Mouse (Mus musculus): Measurements from ENCODE around the gene Mettl9.
A peak's percentile ranks its signal among the peaks of the same experiment; 100 is the strongest.

Gene Mettl9

DNA sequence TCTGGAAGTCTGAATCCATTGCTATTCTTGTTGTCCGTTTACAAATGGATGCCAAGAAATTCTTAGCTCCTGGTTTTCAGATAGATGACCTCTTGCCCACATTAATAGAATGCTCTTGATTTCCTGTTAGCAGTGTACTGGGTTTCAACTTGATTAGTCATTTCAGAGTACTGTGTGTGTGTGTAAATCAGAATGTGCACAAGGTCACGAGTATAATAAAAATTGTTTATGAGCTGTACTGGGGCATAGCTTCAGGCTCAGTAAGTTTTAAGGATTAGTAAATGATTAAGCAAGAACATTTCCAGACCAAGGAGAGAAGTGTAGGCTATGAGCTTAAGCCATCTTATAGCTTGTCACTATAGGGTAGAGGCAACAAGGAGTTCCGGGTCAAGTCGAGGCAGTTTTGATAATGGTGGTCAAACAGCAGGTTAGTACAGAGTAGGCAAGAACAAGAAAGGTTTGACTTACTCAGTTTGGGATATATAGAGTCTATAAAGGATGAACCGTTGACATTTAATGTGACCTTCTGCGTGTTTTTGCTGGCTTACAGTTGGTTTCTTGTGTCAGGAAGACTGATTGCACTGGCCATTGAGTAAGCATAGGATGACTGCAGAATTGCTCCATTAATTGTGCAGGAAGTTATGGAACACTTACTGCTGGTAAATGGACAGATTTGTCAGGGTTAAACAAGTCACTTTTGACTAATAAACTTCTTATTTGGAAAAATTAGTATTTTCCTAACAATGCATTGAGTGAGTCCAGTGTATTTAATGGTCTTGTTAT is 11.6 kb downstream of the Mettl9 start:
- no peak for DNase-seq

DNA sequence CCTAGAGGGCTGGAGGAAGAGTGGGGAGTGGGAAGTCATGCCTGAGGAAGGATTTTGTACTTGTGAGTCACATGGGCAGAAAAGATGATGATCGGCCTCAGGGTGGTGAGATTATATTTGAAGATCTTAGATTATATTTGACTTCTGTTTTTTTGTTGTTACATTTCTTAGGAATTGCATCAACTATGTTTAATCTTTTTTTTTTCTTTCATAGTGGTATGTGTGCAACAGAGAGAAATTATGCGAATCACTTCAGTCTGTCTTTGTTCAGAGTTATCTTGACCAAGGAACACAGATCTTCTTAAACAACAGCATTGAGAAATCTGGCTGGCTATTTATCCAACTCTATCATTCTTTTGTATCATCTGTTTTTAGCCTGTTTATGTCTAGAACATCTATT is 13.4 kb downstream of the Mettl9 start:
- DNase-seq = no peak

DNA sequence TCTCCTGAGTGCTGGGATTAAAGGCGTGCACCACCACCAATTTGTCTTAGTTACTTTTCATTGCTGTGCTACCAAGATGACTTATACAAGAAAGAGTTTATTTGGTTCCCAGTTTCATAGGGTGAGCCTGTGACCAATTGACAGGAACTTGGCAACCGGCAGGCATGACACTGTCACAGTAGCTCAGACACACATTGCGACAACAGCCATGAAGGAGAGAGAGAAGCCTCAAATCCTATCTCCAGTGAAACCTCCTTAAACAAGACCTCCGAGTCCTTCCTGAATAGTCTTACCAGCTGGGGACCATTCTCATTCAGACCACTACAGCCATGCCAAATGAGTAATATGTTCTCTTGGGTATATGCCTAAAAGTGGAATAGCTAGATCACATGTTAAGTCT is 18.8 kb downstream of the Mettl9 start:
- no peak for DNase-seq

DNA sequence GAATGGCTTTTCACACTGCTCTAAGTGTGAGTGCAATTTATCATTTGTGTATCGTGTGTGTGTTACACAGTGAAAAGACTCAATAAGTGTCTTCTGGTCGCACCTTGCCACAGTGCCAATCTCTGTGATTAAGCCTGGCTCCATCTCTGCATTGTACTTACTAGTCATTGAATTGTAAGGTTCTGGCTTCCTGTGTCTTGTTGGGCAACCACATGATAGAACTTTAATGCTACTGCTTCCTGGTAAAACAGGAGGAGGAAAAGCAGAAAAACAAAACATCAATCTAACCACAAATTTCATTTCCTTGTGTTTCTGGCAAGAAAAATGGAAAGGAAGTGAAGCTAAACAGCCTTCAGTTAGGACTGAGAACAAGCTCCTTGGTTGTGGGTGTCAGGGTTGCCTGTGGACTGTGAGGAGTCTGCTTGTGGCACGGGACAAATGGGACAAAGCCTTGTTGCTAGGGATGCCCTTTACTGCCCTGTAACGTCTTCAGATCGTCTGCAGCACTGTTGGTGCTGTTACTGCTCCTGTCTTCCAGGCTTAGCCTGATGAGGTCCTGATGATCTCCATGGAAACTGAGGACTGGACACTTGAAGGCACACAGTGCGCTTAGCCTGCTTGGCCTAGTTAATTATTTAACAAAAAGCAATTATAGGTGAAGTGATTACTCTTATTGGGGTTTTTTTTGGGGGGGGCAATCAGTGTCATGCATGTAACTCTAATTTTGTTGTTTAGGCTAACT is 25.4 kb downstream of the Mettl9 start:
- DNase-seq = no peak

DNA sequence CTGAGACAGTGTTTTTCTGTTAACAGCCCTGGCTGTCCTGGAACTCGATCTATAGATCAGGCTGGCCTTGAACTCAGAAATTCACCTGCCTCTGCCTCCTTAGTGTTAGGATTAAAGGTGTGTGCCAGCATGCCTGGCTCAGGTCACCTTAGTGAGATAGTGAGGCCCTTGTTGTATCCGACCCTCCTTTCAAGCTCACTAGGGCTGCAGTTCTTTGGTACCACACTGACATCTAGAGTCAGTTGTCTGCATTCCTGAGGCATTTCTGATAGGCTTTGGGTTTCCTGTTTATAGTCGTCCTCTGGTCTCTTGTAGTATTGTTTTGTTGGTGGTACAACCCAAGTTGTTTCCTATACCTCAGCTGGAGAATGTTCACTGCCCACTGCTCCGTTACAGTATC is 30.1 kb downstream of the Mettl9 start:
- DNase-seq = peak; percentile 31 to 43

DNA sequence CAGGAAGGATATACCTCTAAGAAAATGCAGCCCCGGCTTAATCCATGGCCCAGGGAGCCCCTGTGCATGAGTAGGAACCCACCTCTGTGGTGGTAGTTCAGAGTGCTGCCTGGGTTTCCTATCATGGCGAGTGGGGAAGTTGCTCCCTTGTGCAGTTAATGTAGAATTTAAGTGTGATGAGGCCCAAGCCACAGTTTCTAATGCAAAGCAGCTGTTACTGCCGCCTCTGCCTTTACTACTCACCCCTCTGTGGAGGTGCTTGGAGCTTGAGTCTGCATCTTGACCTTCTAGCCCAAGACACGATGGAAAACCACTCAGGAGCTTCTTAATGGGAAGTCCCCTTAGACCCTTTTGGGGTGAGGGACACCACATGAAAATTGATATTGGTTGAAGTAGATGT is 37.0 kb downstream of the Mettl9 start:
- no peak for DNase-seq

DNA sequence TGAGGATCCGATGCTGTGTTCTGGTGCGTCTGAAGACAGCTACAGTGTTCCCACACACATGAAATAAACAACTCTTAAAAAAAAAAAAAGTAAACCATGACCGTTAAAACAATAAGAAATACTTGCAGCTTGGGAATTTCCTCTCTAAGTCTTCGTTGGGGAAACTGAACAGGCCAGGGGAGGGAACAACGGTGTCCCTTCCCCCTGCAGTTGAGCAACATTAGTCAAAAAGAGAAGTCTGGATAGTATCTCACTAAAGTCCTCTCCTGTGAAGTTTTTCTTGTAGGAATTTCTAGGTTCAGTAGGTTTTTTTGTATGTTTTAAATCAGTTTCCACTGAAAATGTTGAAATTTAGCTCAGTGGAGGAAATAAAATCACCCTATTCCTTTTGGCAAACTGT is 38.3 kb downstream of the Mettl9 start:
- no peak for DNase-seq

DNA sequence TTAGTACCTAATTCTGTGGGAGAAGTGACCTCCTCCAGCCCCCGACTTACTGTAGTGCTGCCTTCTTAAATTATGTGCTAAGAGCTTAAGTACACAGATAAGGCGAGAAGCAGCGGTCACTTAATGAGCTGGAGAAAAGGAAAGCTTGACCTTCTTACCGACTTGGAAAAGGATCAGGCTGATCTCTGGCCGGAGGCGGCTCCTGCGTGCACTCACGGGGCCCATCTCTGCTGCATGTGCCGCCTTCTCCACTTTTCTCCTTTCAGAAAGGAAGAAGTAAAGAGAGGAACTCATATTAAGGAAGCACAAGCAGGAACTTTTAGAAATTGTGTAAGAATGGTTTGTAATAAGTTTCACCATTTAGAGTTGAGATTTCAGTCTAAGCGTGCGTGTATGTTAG is 40.0 kb downstream of the Mettl9 start, which contains the start of gene Igsf6:
Gene Igsf6, minus strand, starts transcription at position 292 of the 400 bp plus-strand sequence.
- no peak for DNase-seq

DNA sequence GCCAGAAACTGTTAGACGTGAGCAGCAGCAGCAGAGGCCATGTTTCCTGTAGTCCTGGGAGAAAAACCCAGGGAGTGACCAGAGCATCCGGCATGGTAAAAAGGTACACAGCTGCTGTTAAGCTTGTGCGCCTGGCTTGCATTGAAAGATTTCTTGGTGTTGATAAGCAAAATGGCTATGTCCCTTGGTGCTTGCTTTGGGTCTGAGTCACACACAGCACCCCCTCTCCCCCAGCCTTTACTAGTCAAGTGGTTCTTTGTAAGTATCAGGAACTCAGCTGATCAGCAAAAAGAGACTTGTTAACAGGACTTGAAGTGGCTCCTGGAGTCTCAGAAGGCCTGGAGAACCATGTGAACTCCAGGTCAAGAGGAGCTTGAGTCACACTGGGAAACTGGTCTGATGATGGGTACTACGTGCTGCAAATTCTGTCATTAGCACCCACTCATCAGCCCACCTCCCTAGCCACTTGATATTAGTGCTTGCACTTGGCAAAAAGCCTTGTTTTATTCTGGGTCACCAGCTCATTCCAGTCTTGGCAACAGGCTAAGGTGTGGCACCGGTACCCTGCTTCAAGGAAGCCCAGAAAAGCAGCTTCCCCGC is 40.7 kb downstream of the Mettl9 start:
- no peak for DNase-seq

DNA sequence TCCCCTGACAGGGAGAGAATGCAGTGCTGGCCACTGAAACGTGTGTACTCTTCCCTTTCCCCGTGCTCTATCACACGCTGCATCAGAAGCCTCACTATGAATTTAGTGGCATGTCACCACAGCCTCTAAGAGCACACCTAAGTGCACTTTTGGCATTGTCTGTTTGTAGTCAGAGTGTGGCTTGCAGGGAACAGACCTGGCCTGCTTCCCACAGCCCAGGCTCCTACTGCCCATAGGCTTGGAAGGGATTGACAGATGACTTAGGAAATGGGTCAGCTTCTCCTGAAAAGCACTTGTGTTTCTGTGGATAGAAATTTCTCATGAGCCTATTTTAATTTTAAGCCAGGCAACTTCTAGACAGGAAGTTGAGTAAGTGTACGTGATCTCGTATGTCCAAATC is 41.2 kb downstream of the Mettl9 start:
- peak; percentile 45 to 52 for DNase-seq

DNA sequence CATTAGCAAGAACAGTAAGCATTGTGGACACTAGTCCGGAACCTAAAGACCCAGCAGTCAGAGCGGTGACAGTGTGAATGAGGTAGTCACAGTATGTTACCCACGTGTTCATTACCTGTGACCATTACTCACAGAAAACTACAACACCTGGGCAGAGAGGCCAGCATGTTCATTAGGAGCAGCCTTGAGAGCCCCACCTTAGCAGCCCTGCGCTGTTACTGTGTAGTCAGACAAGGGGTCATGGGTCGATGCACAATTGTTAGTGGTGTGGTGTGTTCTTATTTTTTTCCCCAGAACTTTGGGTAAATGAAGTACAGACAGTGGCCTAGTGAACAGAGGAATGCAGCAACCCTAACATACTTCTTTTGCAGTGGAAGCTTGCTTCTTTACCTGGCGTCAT is 43.1 kb downstream of the Mettl9 start:
- no peak for DNase-seq

DNA sequence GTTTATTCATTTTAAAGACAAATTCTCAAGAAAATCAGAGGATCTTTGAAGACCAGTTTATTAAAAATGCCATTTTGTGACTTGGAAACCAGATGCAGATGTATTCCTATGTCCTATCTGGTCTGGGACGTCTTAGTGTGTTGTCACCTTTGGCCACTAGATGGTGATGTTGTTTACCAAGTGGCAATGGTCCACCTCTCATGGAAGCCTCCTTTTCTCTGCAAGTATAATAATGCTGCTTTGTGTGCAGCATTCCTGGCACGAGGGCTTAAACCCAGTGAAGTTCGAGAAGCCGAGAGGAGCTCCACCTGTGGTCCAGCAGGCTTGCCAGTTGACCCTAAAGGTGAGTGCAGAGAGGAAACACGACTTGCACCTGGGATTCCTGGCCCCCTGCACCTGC is 43.6 kb downstream of the Mettl9 start:
- peak; percentile 83 to 84 for DNase-seq

DNA sequence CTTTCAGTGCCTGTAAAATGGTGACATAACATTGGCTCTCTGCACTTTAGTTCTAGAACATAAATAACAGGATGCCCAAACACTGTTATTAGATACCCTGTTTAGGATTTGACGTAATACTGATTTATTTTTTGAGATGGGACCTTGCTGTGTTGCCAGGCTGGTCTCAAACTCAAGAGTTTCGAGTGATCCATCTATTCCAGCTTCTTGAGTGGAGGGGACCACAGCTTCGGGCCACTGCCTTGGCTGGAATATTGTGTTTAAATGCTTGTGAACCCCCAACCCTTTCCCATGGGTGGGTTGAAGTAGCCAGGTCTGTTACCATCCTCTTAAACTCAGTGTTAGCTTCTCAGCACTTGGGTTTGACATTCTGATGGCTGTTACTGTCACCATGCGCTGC is 47.1 kb downstream of the Mettl9 start, which contains the start of gene Otoa:
Gene Otoa, plus strand, starts transcription at position 301 of the 400 bp plus-strand sequence.
- no peak for DNase-seq

DNA sequence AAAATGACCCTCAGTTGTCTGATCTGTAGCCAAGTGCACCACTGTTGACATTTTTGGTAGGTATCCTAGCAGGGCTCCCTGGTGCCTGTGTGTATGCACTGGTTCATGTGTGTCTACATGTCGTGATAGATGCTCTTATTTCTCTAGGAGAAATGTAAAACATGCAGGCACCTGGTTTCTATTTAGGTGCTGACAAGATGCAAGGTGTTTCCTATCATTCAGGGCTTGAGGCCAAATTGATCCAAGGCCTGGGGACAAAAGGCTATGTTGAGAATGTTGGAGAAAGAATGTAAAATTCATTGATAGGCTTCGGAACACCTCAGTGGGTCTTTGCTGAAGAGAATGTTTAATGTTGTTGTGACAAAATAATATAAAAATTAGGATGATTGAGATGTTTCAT is 47.6 kb downstream of the Mettl9 start:
- no peak for DNase-seq

DNA sequence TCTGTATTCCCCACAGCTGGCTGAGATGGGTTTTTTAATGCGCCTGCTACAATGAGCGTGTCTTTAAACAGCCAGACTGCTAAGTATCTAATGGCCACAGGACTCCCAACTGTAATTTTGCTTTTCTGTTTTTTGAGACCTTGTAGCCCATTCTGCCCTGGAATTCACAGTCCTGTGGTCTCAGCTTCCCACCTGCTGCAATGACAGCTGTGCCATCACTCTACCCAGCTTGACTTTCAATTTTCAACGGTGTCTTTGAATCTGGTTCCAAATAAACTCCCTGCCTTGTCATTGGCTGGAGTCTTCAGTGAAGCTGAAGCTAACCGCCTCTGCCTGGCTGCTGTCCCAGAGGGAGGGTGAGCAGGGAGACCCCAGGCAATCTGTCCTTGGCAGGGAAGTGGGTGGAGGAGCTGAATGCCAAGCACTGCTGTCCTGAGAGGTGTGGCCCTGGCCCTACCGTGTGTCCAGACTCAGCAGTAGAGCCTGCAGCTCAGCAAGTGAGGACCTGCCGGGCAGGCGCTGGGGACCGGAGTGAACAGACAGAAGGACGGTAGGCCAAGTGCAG is 48.8 kb downstream of the Mettl9 start:
- DNase-seq = peak; percentile 69 to 79

DNA sequence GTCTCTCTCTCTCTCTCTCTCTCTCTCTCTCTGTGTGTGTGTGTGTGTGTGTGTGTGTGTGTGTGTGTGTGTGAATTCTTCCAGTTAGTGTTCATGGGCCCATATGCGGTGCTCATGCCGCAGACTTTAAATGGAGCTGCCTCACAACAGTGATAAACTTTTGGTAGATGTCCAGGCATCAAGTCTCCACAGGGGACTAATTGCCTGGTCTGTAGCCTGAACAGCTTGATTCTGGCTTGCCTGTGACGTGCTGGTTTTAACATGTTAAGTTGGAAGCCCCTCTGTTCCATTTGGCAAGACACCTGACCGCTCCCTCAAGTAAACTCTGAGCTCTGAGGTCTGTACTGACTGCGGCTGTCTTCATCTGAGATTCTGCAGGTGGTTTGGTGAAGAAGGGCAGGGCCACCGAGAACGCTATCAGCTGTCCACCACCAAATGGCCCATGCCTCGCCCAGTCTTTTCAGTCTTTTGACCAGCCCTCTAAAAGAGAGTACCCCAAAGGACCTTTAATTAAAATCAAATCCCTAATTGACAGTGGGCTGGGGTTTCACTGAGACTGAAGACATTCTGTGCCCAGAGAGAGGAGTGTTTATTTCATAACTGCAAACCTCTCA is 50.7 kb downstream of the Mettl9 start:
- DNase-seq = peak in 1 of 2 experiments; percentile 43

DNA sequence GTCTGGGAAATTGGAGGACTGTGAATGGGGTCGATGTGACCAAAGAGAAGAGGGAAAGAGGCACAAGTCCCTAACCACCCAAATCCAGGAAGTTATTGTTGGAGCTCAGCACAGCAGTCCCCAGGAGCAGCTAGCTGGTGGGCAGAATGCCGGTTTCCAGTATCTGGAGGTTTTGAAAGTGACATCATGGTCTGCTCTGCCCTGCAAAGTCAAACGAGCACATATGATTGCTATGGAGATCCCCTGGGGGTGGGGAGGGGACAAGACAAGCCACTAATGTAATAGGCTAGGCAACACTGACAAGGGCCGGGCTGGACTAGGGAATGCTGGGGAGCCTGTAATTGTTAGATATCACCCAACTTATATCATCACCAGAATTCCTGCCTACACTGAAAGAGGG is 51.3 kb downstream of the Mettl9 start:
- peak in 1 of 2 experiments; percentile 27 for DNase-seq

DNA sequence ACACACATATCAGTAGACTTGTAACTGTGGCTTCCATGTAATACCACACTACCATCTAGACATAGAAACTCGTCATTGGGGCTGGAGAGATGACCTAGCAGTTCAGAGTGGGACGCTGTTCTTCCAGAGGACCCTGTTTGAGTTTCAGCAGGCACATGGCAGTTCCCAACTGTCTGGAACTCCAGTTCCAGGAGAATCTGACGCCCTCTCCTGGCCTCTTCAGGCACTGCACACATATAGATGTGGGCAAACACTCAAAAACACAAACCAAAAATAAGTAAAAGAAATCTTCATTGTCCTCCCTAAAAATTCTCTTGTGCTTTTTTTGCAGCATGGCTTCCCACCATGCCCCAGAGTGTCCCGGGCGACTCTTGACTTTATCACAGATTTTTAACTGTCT is 54.5 kb downstream of the Mettl9 start:
- DNase-seq = no peak

DNA sequence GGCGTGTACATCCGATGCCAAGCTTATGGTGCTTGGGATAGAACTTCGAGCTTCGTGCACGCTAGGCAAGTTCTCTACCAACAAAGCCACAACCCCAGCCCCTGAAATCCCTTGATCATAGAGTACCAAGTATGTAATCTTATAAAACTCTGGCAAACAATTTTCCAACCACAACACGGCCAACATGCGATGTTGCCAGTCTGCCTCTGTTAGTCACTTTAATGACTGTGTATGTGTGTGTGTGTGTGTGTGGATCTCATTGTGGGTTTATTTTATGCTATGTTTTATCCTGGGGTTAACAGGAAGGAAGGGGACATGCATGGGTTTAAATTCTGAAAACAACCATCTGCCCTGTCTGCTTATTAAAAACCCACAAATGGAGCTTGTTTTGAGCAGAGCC is 56.5 kb downstream of the Mettl9 start:
- no peak for DNase-seq

DNA sequence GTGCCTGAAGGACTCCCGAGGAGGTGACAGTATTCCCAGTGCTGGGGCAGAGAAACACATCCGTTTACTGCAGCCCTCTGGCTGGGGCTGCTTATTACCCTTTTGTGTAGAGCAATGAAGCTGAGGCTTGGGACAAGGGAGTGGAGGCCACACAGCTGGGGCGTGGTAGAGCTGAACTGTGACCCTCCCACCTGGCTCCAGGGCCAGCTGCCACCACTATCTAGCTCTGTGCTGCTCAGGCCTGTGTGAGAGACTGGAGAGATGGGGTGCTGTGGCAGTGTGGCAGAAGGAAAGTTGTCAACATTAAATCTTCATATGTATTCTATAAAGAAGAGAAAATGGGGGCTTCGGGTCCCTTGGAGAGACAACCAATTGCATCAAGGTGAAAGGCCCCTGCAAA is 58.8 kb downstream of the Mettl9 start:
- DNase-seq = no peak

DNA sequence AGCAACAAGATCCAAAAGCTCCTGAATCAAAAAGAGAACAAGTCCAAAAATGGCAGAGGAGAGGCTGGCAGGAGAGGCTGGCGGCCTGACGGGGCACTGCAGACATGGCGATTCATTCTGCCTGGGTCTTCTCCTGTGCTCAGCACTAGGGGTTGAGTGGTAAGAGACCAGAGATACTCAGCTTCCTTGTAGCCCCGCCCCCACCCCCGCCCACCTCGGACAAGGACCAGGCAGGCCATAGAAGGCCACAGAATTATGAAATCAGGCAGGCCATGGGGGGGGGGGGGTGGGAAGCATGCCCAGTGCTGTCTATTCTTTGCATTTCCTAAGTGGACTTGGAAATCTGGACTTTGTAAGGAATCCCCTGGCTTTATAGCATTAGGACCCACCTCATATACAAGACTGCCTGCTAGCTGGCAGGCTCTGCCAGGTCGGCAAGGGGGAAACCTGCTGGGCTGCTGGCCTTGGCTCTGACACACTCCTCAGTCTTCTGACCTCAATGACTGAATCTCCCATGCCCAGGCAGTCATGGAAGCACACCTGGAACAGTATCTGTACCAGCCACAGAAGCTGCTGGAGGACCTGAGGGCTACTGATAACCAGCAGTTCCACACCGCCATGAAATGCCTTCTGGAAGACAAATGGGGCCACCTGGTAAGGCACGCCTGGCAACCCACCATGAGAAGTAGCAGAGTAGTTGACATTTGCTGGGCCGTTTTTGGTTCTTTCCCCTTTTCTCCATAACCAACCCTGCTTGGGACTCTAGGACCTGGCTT is 64.6 kb downstream of the Mettl9 start:
- no peak for DNase-seq

DNA sequence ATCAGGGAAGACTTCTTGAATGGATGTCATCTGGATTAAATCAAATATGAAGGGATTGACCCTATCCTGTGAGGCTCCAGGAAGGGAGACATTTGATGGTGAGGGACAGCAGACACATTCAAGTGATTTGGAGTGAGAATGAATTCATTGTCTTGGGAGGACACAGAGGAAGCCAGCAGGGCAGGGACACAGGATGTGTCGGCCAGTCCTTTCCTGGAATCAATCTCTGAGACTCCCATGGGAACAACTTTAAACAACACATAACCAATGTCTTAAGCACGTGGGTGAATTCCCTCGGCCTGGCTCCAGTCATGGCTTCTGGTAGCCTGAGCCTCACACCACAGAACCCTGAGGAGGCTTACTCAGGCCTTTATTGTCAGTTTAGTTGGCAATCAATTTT is 73.6 kb downstream of the Mettl9 start:
- no peak for DNase-seq

Data from cerebellum, postnatal 14 days (tissue).